Mouse (Mus musculus) hematopoietic multipotent progenitor cell, adult 10-12 weeks (in vitro differentiated cells): Measurements from ENCODE around the gene Tlk2. TPM values are rescaled to one million over a fixed set of nuclear protein-coding genes. Genes with fewer than 3 reads are reported as not detected.

Source experiments
- polyA plus RNA-seq: library from polyadenylated mRNA; stranded (reverse); fragments of >175 nt; gene quantifications from 2 replicates; pipeline ENCODE4 v1.2.3, GENCODE M21; 2012; ENCODE audit warnings: low replicate concordance

Gene Tlk2
- polyA plus RNA-seq: 8.3 and 12.5 TPM in 2 replicates

GRCm38 (mm10) chr11:105178516-105178915 is at the start of gene Tlk2:
TSS of gene Tlk2 (plus strand) at chr11:105178807.

GRCm38 (mm10) chr11:105146593-105146992 is 32.0 kb upstream of the Tlk2 start, which contains the start of gene Gm10842:
TSS of gene Gm10842 (plus strand) at chr11:105146893.

GRCm38 (mm10) chr11:105292124-105293071 is 113.8 kb downstream of the Tlk2 start, which contains the start of gene Mrc2:
TSS of gene Mrc2 (plus strand) at chr11:105292643.

Other genes with a start within 250 kb of the Tlk2 start
- not detected in 2 replicates for gene Efcab3, start 115.2 kb upstream of the Tlk2 start, polyA plus RNA-seq
- gene Mettl2, start 52.4 kb upstream of the Tlk2 start, polyA plus RNA-seq: 7.1 and 10.1 TPM in 2 replicates
- gene Gm10842, start 31.9 kb upstream of the Tlk2 start, polyA plus RNA-seq: not detected in 2 replicates
- gene Mrc2, start 113.8 kb downstream of the Tlk2 start, polyA plus RNA-seq: 0.28 and 1.2 TPM in 2 replicates